Comparison of ENCODE assay signal across 11 mouse cellular contexts in the genomic region with DNA sequence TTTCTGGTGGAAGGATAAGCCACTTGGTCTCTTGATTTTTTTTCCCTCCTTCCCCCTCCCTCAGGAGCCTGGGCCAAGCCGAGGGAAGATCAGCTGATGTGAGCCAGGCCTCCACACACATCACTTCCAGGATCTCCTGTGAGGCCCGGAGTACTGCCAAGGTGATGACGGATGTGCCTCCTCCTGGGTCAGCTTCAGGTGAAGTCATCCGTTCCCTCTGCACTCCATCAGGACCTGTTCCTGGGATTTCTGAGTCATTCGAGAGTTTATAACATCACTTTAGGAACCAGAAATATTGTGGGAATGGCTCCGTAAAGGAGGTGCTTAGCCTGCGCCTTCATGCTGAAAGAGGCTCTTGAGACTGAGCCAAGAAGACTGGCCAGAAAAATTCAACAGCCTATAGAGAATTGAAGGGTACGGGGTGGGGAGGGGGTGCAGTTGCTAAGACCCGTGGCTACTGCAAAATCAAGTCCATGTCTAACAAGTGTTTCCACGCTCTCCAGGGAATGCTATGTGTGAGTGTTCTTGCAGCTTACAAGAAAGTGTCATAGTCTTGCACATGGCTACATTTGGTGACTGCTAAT. TPM values are rescaled to one million over a fixed set of nuclear protein-coding genes. Genes with fewer than 3 reads are reported as not detected.
DNase-seq lines count a peak whose midpoint lies in the region; ATAC-seq and TF ChIP-seq lines count a peak whose summit lies in the region.
"Had no signal": no experiment of that assay in that cellular context is flagged by ENCODE, and none has a peak within 500 bp of the region (broad histone marks: within the 10 kb centered on the region; RNA-seq: fewer than 3 reads in every experiment).

No protein-coding gene starts in this region.

- no peaks in the 10 kb centered on the region for H3K36me3 ChIP-seq in heart, embryonic 10.5 days
- H3K36me3 ChIP-seq in midbrain, postnatal 0 days (ENCODE audit: insufficient read depth, low read length) = no peaks in the 10 kb centered on the region
- no peaks in the 10 kb centered on the region for H3K36me3 ChIP-seq in midbrain, embryonic 13.5 days
- no peaks in the 10 kb centered on the region for H3K36me3 ChIP-seq in intestine, embryonic 14.5 days (ENCODE audit: control insufficient read depth, insufficient read depth, low read length)
- H3K36me3 ChIP-seq: forebrain, embryonic 10.5 days; midbrain, embryonic 15.5 days had no signal

- WGBS in heart, embryonic 10.5 days = 68% methylated on average over 10 of the region's 10 CpGs
- 82% methylated on average over 10 of the region's 10 CpGs for WGBS in midbrain, postnatal 0 days
- WGBS in midbrain, embryonic 13.5 days = 87% methylated on average over 10 of the region's 10 CpGs
- 38% methylated on average over 10 of the region's 10 CpGs for WGBS in intestine, embryonic 14.5 days

- no peak for TF ChIP-seq CTCF in midbrain, postnatal 0 days (IDR thresholded peaks at IDR 0.05)

- H3K27ac ChIP-seq in heart, embryonic 10.5 days = no peak overlapping the region
- H3K27ac ChIP-seq in midbrain, postnatal 0 days (ENCODE audit: low read depth, low read length) = no peak overlapping the region
- no peak overlapping the region for H3K27ac ChIP-seq in midbrain, embryonic 13.5 days
- H3K27ac ChIP-seq in intestine, embryonic 14.5 days (ENCODE audit: low read depth) = no peak overlapping the region
- H3K27ac ChIP-seq: forebrain, embryonic 10.5 days; midbrain, embryonic 15.5 days had no signal

- no peaks in the 10 kb centered on the region for H3K27me3 ChIP-seq in heart, embryonic 10.5 days (ENCODE audit: insufficient read depth, poor library complexity, severe bottlenecking)
- H3K27me3 ChIP-seq in midbrain, postnatal 0 days (ENCODE audit: insufficient read depth, low read length) = no peaks in the 10 kb centered on the region
- H3K27me3 ChIP-seq in midbrain, embryonic 13.5 days = no peaks in the 10 kb centered on the region
- H3K27me3 ChIP-seq in intestine, embryonic 14.5 days (replicated peaks; ENCODE audit: control insufficient read depth, insufficient read depth, low read length) = no peaks in the 10 kb centered on the region
- H3K27me3 ChIP-seq: midbrain, embryonic 15.5 days had no signal

- no peak overlapping the region for H3K9ac ChIP-seq in midbrain, postnatal 0 days (replicated peaks; ENCODE audit: low read length, poor library complexity, severe bottlenecking)
- H3K9ac ChIP-seq in midbrain, embryonic 13.5 days (replicated peaks) = no peak overlapping the region
- no peak overlapping the region for H3K9ac ChIP-seq in intestine, embryonic 14.5 days (ENCODE audit: low read length)
- H3K9ac ChIP-seq: midbrain, embryonic 15.5 days had no signal

- H3K9me3 ChIP-seq in heart, embryonic 10.5 days = no peaks in the 10 kb centered on the region
- H3K9me3 ChIP-seq in midbrain, postnatal 0 days (ENCODE audit: low read length) = no peaks in the 10 kb centered on the region
- H3K9me3 ChIP-seq in midbrain, embryonic 13.5 days = no peaks in the 10 kb centered on the region
- no peaks in the 10 kb centered on the region for H3K9me3 ChIP-seq in intestine, embryonic 14.5 days (ENCODE audit: control insufficient read depth, low read length)
- H3K9me3 ChIP-seq: forebrain, embryonic 10.5 days; midbrain, embryonic 15.5 days had no signal

- no peak overlapping the region for H3K4me3 ChIP-seq in heart, embryonic 10.5 days
- H3K4me3 ChIP-seq in midbrain, postnatal 0 days (ENCODE audit: low read depth, low read length) = no peak overlapping the region
- no peak overlapping the region for H3K4me3 ChIP-seq in midbrain, embryonic 13.5 days (replicated peaks)
- no peak overlapping the region for H3K4me3 ChIP-seq in intestine, embryonic 14.5 days (ENCODE audit: low read depth, low read length)
- H3K4me3 ChIP-seq: forebrain, embryonic 10.5 days; midbrain, embryonic 15.5 days had no signal

- peak; percentile 97 for DNase-seq in heart, adult 11 months
- no peak for DNase-seq in heart, embryonic 10.5 days (ENCODE audit: low spot score)
- DNase-seq in midbrain, postnatal 0 days (ENCODE audit: low spot score) = peak; percentile 48
- peak; percentile 72 for DNase-seq in intestine, embryonic 14.5 days (ENCODE audit: low spot score)
- DNase-seq in yolk sac, embryonic 10.5 days (ENCODE audit: low spot score) = no peak
- DNase-seq in embryo, embryonic 10.5 days (ENCODE audit: low spot score) = no peak
- no peak for DNase-seq in retina, embryonic 14.5 days (ENCODE audit: low spot score)

- no peak overlapping the region for H3K4me2 ChIP-seq in midbrain, postnatal 0 days (ENCODE audit: low read depth, low read length, poor library complexity, severe bottlenecking)
- H3K4me2 ChIP-seq in midbrain, embryonic 13.5 days (replicated peaks) = no peak overlapping the region
- no peak overlapping the region for H3K4me2 ChIP-seq in intestine, embryonic 14.5 days (ENCODE audit: low read length)
- H3K4me2 ChIP-seq: liver, embryonic 11.5 days; midbrain, embryonic 15.5 days had no signal

- peaks cover 8% of the 10 kb centered on the region for H3K4me1 ChIP-seq in heart, embryonic 10.5 days
- H3K4me1 ChIP-seq in midbrain, postnatal 0 days (ENCODE audit: insufficient read depth, low read length) = no peaks in the 10 kb centered on the region
- peaks cover 4% of the 10 kb centered on the region; the same call in 1 of the 2 replicates for H3K4me1 ChIP-seq in midbrain, embryonic 13.5 days (replicated peaks)
- H3K4me1 ChIP-seq in intestine, embryonic 14.5 days (replicated peaks; ENCODE audit: control insufficient read depth, insufficient read depth, low read length) = peaks cover 8% of the 10 kb centered on the region
- H3K4me1 ChIP-seq: midbrain, embryonic 15.5 days had no signal

- ATAC-seq in midbrain, postnatal 0 days (ENCODE audit: low FRiP score) = no peak
- ATAC-seq in midbrain, embryonic 13.5 days = no peak
- peak; percentile 92 for ATAC-seq in intestine, embryonic 14.5 days (replicated peaks; ENCODE audit: low FRiP score, low TSS enrichment, low read depth)
- ATAC-seq: midbrain, embryonic 15.5 days had no signal

RNA-seq across cellular contexts. Expression of a gene that starts 11.6 kb away (rescaled TPM):
- 15.6 and 16.4 TPM in 2 replicates for polyA plus RNA-seq in heart, embryonic 10.5 days (2016; fragmentation: Nextera tagmentation; extraction: Ambion mirVana)
- total RNA-seq in midbrain, postnatal 0 days (2014; rRNA removed) = 30.6 and 32.1 TPM in 2 replicates
- 22.0 and 24.5 TPM in 2 replicates for polyA plus RNA-seq in midbrain, postnatal 0 days (2015; fragmentation: Nextera tagmentation; extraction: Ambion mirVana)
- 10.7 and 11.1 TPM in 2 replicates for polyA plus RNA-seq in midbrain, embryonic 13.5 days (2015; fragmentation: Nextera tagmentation; extraction: Ambion mirVana)
- 13.9 and 15.6 TPM in 2 replicates for polyA plus RNA-seq in intestine, embryonic 14.5 days (2014; fragmentation: Nextera tagmentation; extraction: Ambion mirVana)

RNA-seq across cellular contexts. Expression of a gene that starts 55.5 kb away (rescaled TPM):
- polyA plus RNA-seq in heart, embryonic 10.5 days (2016; fragmentation: Nextera tagmentation; extraction: Ambion mirVana) = 4.0 and 4.6 TPM in 2 replicates
- total RNA-seq in midbrain, postnatal 0 days (2014; rRNA removed) = 12.2 and 13.9 TPM in 2 replicates
- polyA plus RNA-seq in midbrain, postnatal 0 days (2015; fragmentation: Nextera tagmentation; extraction: Ambion mirVana) = 2.0 and 2.2 TPM in 2 replicates
- polyA plus RNA-seq in midbrain, embryonic 13.5 days (2015; fragmentation: Nextera tagmentation; extraction: Ambion mirVana) = 2.2 and 2.5 TPM in 2 replicates
- 6.7 and 8.3 TPM in 2 replicates for polyA plus RNA-seq in intestine, embryonic 14.5 days (2014; fragmentation: Nextera tagmentation; extraction: Ambion mirVana)

Comparison
In these comparisons a context has a peak if more than half of its experiments do, and no peak if none do; other contexts are left out.
1. DNase-seq: peak in heart, adult 11 months (single experiment), midbrain, postnatal 0 days (single experiment) and intestine, embryonic 14.5 days (single experiment); none in heart, embryonic 10.5 days (single experiment), yolk sac, embryonic 10.5 days (single experiment), embryo, embryonic 10.5 days (single experiment) and retina, embryonic 14.5 days (single experiment).